Mouse (Mus musculus) left cerebral cortex, postnatal 14 days (tissue): ENCODE data around the gene Cdkl1. TPM values are rescaled to one million over a fixed set of nuclear protein-coding genes. Genes with fewer than 3 reads are reported as not detected.

ENCODE experiments used
- DNase-seq, 2 experiments: peaks; one replicate each; pipeline ENCODE4 v3.0.0; 2021 to 2022; ENCODE audit warnings: low spot score in 2 of 2, mixed read lengths in 1 of 2
- intact Hi-C: fragments of 180-260 bp; cut with DNase I; formaldehyde crosslinking; loops from one replicate; pipeline ENCODE4 v1.15.1; 2025
- total RNA-seq, 2 experiments: library from RNA; stranded (reverse); gene quantifications; 2 replicates each; pipeline ENCODE4 v1.2.3; 2021

Gene Cdkl1
- total RNA-seq, 2 experiments from 2014 or later: 33.7 to 39.1 TPM

DNA sequence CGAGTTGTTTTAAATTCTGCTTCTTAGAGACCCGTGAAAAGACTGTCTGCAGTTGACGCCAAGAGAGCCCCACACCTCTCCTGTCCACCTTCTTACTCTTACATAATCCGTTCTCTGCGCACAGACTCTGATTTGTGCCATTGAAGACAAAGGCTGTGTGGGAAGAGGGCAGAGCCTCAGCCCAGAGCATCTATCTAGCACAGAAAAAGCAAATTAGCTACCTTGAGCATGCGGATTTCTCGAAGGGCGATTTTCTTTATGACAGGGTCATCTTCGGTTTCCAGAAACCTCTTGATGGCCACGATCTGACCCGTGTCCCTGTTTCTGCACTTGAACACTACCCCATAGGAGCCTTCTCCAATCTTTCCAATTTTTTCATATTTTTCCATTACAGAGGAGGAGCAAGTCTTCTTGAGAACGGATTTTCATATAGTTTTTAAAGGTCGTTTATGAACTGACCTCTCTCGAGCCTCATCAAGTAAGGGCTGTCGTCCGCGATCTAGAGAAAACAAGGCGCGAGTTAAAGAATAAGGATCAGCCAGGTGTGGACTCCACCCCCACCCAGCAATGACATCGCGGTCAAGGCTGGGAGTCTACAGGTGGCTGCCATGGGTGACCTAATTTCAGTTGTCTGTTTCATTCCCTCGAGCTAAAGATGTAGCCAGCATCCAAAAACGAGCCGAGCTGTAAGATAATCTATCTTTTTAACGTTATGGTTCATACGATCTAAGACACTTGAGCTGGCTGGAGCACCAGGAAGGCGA is 1.1 kb downstream of the Cdkl1 start:
- DNase-seq: peak; percentile 20 to 31
- intact Hi-C loops: loop anchor here (5.0 kb wide), 1 partner anchor 53 kb away; no protein-coding TSS in a partner anchor

DNA sequence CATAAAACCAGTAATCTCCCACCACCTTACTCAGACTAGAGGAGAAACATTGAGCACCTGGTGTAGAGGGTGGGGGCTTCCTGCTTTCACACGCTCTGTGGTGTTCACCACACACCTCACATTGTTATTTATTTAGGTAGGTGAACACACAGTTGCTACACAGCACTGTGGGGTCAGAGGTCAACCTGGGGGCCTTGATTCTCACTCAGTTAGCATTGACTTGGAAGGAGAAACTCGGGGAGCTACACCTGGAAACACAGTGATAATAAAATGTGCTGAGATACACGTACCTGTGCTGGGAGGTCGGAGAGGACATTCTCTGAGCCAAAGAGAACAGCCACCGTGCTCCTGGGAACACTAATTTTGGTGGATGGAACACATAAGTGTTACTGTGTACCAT is 2.7 kb downstream of the Cdkl1 start:
- intact Hi-C loops: no loop called here

DNA sequence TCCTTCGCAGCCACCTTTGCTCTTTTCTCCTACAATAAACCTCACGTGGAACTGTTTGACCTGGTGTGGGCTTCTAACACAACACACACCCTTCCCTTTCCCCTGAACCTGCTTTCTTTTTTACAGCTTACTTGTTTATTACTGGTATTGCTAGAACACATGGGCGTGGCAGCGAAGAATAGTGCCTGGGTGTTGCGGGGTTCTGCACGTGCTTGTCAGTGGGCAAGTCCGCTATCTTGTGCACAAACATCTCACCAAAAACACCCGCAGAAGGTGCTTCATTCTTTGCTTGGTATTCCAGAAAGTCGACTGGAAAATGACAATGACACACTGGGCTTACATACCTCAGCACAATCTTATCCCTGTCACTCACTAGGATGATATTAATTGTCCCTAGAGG is 5.6 kb downstream of the Cdkl1 start:
- intact Hi-C loops: no loop called here

More for the DNA sequence above, 2.7 kb downstream of the Cdkl1 start:
- DNase-seq: no peak

DNA sequence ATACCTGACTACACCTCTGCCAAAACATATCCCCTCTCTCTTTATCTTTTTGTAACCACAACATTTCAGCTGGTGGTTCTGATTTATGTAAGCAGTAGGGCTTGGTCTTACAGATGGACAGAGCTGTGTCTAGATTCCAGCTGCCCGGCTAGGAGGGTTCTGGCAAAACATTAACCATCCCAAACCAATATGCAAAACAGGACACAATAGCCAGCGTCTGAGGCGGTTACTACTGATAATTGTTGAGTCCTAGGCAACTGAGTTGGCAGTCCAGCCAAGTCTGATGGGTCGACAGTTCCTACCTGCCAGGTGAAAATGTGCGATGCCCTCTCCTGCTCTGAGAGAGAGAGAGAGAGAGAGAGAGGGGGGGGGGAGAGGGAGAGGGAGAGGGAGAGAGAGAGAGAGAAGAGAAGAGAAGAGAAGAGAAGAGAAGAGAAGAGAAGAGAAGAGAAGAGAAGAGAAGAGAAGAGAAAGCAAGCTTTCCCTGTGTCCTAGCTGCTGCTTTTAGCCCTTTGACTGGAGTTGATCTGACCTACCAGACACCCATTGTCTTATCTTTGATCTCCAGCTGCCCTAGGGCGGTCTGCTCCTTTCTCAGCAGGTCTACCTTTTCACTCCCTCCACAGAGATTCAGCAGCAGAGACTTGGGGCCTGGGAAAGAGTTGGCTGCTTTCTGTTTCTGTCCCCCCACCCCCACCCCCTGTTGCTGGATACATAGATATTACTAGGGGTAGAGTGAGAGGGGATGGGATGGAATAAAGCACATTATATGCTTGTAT is 7.6 kb downstream of the Cdkl1 start:
- no peak for DNase-seq
- intact Hi-C loops: no loop called here

More for the DNA sequence above, 5.6 kb downstream of the Cdkl1 start:
- DNase-seq: no peak

DNA sequence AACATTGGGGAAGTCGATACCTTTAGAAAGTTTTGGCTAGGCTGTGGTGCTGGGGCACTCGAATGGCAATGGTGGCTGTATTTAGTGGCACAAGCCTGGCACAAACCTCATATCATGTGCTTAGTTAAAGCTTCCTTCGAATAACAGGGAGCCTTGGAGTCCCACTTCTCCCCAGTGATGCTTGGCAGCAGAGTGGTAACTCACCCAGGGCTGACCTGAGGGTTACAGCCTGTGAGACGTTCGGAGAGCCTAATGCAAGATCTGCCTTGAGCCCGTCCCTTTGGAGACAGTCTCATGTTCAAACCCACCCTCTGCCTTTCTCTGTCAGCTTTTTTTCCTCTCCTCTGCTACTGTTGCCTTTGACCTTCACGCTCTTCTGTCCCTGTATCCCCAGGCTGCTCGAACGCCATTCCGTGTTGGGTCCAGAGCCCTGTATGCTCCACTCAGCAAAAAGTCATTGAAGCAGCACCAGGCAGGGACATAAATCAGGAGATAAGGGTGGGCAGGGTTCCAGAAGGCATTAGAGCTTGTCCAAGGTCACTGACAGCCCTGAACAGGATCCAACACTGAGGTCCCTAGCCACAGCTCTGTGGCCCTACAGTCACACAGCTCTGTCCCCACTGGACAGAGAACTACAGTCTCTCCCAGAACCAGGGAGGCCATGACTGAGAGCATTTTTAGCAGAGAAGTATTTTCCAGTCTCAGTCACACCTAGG is 9.0 kb downstream of the Cdkl1 start:
- intact Hi-C loops: no loop called here
- DNase-seq: no peak

DNA sequence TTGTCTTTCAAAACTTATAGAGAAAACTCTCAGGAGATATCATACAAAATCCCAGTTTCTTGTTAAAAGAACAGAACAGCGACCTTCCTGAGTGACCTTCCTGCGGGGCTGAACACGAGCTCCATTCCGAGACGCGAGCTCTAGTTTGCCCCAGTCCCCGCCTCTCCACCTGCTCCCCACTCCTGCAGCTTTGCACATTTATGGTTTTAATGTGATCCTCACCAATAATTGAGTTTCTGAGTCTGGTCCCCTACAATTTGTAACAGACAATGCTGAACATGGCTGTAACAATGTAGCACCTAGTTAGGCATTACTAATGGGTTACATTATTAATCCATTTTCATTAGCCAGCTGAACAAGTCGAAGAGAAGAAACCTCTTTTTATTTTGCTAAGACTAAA is 9.6 kb downstream of the Cdkl1 start:
- intact Hi-C loops: no loop called here
- DNase-seq: no peak

DNA sequence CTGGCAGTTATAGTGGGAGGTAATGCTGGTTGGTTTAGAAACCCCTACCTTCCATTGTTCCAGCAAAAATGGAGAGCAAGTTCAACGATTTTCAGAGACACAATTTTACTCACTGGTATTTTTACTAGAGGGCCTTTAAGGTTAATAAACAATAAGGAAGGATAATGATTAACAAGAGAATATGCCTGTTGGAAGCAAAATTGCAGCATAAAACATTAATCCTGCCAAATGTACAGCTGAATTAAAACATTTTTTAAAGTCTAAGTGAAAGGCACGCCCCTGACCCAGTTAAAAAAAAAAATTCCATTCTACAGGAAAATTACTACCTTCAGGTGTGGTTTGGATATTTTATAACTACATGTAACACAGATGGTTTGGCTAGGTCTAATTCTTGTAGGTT is 13.1 kb downstream of the Cdkl1 start:
- intact Hi-C loops: no loop called here
- no peak for DNase-seq

DNA sequence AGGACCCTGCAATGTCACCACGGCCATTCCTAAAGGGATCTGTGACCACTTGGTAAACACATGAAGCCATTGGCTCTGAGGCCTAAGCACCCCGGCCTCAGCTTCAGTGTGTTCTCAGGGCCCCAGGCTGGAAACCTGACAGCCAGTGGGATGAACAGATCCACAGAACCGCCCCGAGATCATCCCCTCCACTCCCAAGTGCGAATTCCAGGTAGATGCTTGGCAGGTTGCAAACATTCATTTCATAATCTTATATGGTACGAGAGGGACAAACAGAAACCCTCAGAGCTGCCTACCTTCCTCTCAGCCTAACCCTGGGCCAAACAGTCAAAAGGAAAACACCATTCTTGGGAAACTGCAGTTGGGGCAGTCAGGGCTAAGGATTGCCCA is 13.7 kb downstream of the Cdkl1 start:
- no peak for DNase-seq
- intact Hi-C loops: no loop called here

DNA sequence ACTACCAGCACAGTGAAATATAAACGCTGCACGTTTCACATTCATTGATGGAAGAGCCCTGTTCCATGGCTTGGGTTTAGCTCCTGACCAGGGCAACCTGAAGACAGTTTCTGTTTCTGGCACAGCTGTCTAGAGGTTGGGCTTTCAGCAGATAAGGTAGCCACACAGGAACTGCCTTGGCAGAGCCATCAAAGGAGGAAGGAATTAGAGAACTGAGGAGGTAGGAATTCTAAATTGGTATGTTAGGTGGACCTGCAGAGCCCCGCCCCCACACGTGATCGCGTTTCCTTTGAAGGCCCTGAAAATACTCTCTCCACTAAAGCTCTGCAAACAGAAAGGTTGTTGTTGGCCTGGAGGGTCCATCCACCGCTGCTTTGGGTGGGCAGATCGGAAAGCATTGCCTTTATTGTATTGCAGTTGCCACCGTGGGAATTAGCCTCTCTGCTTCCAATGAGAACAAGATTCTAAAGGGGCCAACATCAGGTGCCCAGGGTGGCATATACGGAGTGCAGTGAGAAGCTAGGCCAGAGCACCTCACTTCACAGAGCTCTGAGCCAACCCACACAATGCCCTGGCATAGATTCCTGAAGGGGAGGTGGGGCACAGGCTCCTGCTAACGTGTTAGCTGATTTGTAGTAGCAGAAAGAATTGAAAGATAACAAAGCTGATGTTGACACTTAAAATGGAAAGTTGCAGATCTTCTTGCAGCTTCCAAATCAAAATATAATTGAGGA is 14.3 kb downstream of the Cdkl1 start:
- DNase-seq: no peak
- intact Hi-C loops: no loop called here

DNA sequence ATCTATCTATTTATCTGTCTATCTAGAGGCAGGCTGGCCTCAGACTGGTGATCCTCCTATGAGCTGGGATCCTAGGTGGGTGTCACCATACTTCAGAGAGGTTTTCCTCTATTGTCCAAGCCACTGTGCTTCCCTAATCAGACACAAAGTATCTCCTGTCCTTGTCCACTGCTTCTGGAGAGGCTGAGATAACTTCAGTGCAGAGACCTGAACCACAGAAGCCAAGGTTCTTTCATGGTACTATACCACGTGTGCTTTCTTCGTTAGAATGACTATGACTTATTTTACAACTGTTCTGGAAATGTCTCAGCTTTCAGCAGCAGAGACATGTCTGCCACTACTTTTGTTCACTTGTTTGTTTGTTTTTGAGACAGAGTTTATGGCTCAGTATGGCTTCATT is 22.2 kb downstream of the Cdkl1 start:
- intact Hi-C loops: no loop called here
- no peak for DNase-seq

DNA sequence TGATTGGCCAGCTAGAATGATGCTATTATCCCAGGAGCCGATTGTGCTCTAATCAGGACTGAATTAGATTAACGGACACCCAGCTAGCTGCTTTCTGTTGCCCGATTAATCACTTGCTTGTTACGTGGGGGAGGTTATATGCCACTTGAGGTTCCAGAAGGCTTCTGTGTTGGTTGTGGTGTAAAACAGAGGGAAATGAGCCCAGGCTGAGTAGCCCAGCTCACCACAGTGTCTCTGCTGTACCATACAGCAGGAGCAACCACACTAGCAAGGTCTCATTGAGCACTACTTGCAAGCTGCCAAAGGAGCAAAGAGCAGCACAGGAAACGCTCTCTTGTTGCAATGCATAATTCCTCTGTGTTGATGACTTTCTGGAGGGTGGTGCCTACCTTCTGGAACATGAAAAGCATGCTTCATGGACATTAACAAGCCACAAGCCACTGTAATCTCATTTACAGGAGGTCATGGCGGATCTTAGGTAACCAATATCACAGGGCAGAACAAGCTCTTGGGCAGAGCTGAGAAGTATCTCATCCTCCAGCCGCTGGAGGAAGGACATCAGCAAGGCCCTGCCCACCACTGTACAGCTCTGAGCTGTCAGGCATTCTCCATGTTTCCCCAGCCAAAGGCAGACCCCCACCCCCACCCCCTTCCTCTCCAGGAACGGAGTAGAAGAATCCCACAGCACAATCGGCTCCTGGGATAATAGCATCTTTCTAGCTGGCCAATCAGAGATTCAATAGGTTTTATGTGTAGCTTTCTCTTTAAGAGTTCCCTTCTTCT is 23.4 kb downstream of the Cdkl1 start:
- intact Hi-C loops: no loop called here
- no peak for DNase-seq

DNA sequence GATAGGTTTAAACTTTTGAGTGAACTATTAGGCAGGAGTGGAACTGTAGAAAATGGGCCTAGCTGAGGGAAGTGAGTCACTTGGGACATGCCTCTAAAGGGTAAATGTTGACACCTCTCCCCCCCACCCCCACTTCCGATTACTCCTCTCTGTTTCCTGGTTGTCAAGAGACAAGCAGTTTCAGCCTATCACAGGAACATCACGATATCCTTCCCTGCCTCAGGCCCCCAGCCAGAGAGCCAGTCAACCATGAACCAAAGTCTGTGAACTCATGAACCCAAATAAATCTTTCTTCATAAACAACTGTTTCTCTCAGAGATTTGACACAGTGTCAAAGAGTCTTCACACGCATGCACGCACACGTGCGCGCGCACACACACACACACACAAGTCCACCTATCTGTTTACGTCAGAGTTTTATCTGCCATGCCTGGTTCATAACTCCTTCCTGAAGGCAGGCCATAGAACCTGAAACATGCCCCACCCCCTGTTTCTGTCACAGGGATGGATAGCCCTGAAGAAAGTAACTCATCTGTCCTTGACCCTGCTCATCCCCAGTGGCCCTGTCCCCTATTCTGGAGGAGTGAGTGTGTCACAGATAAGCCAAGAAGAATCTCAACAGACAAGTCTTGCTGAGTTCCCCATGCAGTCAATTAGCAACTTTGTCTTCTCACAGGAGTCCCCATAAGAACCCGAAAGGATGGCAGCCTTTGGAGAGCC is 24.7 kb downstream of the Cdkl1 start:
- DNase-seq: no peak
- intact Hi-C loops: no loop called here

DNA sequence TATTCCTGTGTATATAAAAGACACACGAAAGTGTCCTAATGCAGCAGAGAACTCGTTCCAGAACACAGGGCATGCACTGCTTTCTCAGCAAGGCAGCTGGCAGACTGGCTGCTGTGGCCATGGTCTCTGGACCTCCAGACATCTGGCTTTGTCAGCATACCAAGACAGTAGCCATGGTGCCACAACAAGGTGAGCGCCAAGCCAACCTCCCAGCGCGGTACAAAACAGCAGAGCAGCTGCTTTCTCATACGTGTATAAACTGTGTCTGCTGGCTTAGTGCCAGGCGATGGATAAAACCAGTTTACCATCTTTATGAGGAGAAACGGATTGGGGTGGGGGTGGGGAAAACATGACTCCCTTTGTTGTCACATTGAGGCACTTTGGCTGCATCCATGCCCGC is 25.5 kb downstream of the Cdkl1 start:
- intact Hi-C loops: no loop called here
- DNase-seq: no peak

DNA sequence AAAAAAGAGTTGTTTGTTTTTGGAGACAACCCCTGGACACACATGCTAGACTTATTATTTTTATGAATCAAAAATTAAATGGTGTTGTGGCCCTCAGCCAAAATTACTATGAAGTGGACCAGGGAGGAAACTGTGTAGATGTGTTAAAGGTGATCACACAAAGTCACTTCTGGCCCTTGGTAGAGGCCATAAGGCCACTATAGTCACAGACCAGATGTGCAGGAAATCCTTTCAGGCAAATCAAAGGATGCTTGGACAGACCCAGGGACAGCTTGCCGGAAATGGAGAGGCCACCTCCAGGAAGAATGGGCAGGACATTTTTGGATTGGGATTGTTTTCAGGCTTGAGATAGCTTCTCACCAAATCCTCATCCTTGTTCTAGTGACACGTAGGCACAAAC is 29.5 kb downstream of the Cdkl1 start:
- no peak for DNase-seq
- intact Hi-C loops: no loop called here

DNA sequence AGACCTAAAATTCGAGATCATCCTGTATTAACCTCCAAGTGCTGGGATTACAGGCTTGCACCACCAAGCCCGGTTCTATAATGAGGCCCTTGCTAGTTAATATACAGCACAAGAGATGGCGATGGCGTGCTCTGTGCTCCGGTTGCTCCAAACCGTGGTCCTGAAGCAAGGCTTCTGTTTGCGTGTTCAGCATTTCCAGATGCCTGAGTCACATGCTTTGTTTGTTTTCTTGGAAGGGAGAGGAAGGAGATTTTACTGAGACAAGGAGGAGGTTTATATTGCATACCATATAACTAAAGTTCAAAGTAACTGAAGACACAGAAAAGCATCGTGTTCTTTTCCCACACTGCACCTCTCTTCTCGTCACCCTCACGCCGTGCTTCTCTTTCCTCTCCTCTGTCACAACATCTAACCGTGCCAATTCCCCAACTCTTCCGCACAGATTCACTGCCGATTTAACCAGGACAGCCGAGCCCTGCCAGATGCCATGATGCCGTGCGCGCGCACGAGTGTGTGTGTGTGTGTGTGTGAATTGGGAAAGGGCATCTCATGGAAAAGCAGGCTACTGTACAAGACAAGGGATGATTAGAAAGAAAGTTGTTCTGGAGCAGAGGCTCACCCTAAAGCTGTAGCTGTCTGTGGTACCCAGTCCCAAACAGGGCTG is 30.2 kb downstream of the Cdkl1 start:
- intact Hi-C loops: no loop called here
- DNase-seq: peak in 1 of 2 experiments; percentile 47

DNA sequence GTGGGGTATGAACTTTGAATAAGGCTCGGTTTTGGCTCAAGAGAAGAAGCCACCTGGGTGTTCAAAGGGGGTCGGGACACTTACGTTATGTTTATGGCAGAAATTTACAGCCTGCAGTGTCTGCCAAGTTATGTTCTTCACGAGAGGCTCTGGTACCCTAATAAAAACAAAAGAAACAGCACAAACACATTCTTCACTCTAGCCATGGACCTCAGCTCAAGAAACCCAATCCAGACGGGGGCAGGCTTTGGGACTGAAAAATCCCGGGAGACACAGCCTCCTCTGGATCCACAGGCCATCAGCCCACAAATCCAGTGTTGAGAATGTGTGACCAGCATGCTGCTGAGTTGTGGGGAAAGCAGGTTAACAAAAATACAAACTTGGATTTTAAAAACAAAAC is 31.1 kb downstream of the Cdkl1 start:
- DNase-seq: no peak
- intact Hi-C loops: no loop called here

DNA sequence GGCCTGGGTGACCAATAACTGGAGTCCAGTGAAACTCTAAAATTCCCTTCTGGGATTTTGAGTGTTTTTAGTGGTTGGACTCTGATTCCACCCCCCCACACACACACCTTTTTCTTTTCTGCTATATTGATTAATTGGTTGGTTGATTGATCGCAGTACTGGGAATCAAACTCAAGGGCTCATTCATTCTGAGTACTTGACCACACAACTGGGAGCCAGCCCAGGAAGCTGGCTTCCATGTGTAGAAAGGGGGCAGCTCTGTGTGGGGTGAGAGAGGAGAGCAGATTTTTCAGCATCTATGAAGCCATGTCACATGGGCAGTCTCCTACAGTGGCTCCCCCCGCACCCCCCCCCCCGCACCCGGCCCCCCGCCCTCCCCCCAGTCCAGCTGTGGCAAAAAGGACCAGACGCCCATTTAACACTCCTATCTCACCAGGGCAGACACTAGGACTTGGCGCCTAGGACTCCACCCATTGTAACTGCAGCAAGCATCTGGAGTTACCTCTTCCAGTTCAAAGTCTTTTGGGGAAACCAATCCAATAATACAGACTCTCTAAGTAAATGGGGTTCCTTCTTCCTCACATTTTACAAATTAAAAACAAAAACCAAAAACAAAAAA is 31.7 kb downstream of the Cdkl1 start:
- DNase-seq: no peak
- intact Hi-C loops: loop anchor here (5.0 kb wide), 1 partner anchor 133 kb away; the partner anchor contains the start of genes Atl1 and Map4k5
